Mouse (Mus musculus) neural tube, embryonic 12.5 days (tissue): ENCODE measurements around the gene Efl1. TPM values are rescaled to one million over a fixed set of nuclear protein-coding genes. Genes with fewer than 3 reads are reported as not detected.
A peak's percentile ranks its signal among the peaks of the same experiment; 100 is the strongest.

ENCODE experiments used
- ATAC-seq: fragments of 200-750 bp; cut with Nextera tagmentation; 2 replicates; pipeline ENCODE4 v1.8.0; 2017; ENCODE audit warnings: low read depth, mild to moderate bottlenecking, moderate TSS enrichment, moderate library complexity; ENCODE audit not compliant: low FRiP score
- H3K27ac ChIP-seq: fragments of 300-500 bp; sonication (generic); 2 replicates; pipeline ENCODE4 v1.5.1; 2016
- H3K27me3 ChIP-seq: fragments of 300-500 bp; sonication (generic); replicated peaks from 2 replicates; pipeline ENCODE4 v1.6.1; 2016; ENCODE audit warnings: mild to moderate bottlenecking
- H3K36me3 ChIP-seq: fragments of 300-500 bp; sonication (generic); 2 replicates; pipeline ENCODE4 v1.6.1; 2016; ENCODE audit warnings: mild to moderate bottlenecking
- H3K4me1 ChIP-seq: fragments of 300-500 bp; sonication (generic); 2 replicates; pipeline ENCODE4 v1.6.1; 2016
- H3K4me2 ChIP-seq: fragments of 300-500 bp; sonication (generic); replicated peaks from 2 replicates; pipeline ENCODE4 v1.6.1; 2016; ENCODE audit warnings: mild to moderate bottlenecking
- H3K4me3 ChIP-seq: fragments of 300-500 bp; sonication (generic); 2 replicates; pipeline ENCODE4 v1.5.1; 2016
- H3K9ac ChIP-seq: fragments of 300-500 bp; sonication (generic); 2 replicates; pipeline ENCODE4 v1.6.1; 2016; ENCODE audit warnings: mild to moderate bottlenecking
- H3K9me3 ChIP-seq: fragments of 300-500 bp; sonication (generic); 2 replicates; pipeline ENCODE4 v1.6.1; 2016; ENCODE audit warnings: mild to moderate bottlenecking
- WGBS: fragments of 180-500 bp; shearing (Covaris S2); methylation state at CpG from one replicate; pipeline ENCODE4 v1.1.7; 2016; 5-methylcytosine and 5-hydroxymethylcytosine counted together
- polyA plus RNA-seq: library from polyadenylated mRNA; unstranded; fragments of >200 nt; fragmentation: Nextera tagmentation; extraction: Ambion mirVana; gene quantifications from 2 replicates; pipeline ENCODE4 v1.2.1, GENCODE M21; 2016

The Efl1 gene
- polyA plus RNA-seq = 19.0 and 21.0 TPM in 2 replicates

DNA sequence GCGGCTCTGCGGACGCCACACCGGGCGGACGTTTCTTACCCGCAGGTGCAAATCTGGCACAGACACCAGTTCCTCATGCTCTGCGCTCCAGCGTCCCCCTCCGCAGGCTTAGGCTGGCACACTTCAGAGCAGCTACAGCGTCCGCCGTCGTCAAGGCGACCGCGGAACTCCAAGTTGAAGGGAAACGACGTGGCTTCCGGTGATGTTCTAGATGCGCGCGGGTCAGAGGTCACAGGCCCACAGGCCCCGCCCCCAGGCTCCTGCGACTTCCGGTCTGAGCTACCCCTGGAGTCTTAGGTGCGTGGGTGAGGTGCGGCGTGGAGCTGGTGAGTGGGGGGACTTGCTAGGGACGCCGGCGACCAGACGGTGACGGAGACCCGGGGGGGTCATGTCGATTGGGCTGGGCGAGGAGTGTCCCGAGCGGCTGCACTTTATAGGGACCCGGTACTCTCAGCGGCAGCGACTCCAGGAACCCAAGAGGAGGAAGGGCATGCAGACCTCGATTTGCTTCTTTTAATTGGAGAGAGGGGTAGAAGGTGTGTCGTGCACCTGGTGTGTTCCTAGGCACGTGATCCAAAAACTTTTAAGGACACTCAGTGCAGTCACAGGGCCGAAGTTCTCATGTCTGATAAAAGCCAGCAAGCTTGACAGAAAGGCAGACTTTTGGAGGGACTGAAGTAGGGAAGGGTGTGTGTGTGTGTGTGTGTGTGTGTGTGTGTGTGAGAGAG is at the start of gene Efl1, which contains the start of gene Saxo2:
Gene Efl1 (plus strand): TSS at position 262 of the 728 bp plus-strand sequence.
Gene Saxo2 (minus strand): TSS at position 176 of the 728 bp plus-strand sequence.
- Histone ChIP-seq H3K27ac (no peak within 1 kb of the TSS), H3K9me3 (no peaks in the 10 kb centered on the region), H3K4me3 (peak within 1 kb of the TSS; percentile 79), H3K4me2 (peak within 1 kb of the TSS; percentile 83), H3K36me3 (peaks cover 9% of the 10 kb centered on the region; the same call in 1 of the 2 replicates), H3K4me1 (peaks cover 16% of the 10 kb centered on the region), H3K9ac (peak within 1 kb of the TSS; percentile 61), H3K27me3 (no peaks in the 10 kb centered on the region)
- peak; percentile 99 for ATAC-seq
- WGBS = under 1% methylated on average over 46 of the region's 46 CpGs

DNA sequence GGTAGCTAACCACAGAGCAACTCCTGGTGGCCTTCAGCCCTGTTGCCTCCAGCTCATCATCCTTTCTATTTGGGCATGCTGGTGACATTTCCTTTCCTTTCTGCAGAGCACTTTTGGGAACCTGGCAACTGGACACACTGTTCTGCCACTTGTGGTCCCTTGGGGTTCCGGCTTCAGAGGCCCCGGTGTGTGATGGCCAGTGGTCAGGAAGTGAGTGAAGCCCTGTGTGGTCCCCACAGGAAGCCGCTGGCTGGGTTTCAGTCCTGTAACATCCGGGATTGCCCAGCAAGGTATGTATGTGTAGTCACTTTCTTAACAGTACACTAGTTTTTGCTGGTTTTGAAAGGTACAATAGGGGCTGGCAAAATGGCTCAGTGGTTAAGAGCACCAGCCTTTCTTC is 46.4 kb upstream of the Efl1 start:
- ATAC-seq = no peak
- no peak overlapping the region for H3K4me2 ChIP-seq
- H3K9ac ChIP-seq = no peak overlapping the region
- H3K27me3 ChIP-seq = no peaks in the 10 kb centered on the region
- H3K36me3 ChIP-seq = no peaks in the 10 kb centered on the region
- no peaks in the 10 kb centered on the region for H3K9me3 ChIP-seq
- H3K4me1 ChIP-seq = no peaks in the 10 kb centered on the region
- 79% methylated on average over 4 of the region's 4 CpGs for WGBS
- H3K27ac ChIP-seq = no peak overlapping the region
- H3K4me3 ChIP-seq = no peak overlapping the region

DNA sequence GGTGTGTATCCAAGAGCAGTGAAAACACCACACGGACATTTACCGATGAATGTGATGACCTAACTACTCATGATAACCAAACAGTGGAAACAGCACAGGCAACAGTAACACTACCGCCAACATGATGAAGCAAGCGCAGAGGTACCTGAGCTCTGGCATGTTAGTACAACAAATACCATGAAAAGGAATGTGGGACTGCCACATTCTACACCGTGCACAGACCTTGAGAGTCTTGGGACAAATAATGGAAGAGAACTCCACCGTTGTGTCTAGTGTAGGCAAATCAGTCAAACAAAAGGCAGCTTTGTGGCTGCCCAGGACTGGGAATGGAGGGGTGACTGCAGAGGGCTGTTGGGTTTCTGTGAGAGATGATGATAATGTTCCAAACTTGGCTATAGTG is 43.0 kb upstream of the Efl1 start:
- no peaks in the 10 kb centered on the region for H3K36me3 ChIP-seq
- H3K27ac ChIP-seq = no peak overlapping the region
- no peaks in the 10 kb centered on the region for H3K27me3 ChIP-seq
- no peaks in the 10 kb centered on the region for H3K9me3 ChIP-seq
- ATAC-seq = no peak
- no peak overlapping the region for H3K4me2 ChIP-seq
- no peak overlapping the region for H3K4me3 ChIP-seq
- H3K9ac ChIP-seq = no peak overlapping the region
- WGBS = 85% methylated on average over 6 of the region's 6 CpGs
- H3K4me1 ChIP-seq = no peaks in the 10 kb centered on the region

DNA sequence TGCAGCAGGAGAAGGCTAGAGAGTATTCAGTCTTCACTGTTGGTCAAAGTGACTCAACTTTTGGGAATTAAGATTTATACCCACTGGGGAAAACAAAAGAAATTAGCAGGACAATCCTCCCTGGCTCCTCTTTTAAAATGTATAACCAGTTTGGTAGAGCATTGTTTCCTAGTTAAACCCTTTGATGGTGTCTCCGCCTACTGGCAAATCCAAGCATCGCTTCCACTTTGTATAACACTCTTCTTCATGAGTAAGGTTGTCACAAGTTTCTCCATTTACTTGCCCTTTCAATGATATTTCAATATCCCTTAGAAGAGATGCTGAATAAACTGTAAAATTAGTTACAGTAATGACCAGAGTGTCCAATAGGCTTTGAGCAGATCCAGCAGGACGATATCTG is 38.8 kb upstream of the Efl1 start:
- no peaks in the 10 kb centered on the region for H3K36me3 ChIP-seq
- no peaks in the 10 kb centered on the region for H3K9me3 ChIP-seq
- no peak overlapping the region for H3K4me2 ChIP-seq
- H3K27me3 ChIP-seq = no peaks in the 10 kb centered on the region
- 68% methylated on average over 3 of the region's 3 CpGs for WGBS
- H3K27ac ChIP-seq = no peak overlapping the region
- H3K4me1 ChIP-seq = no peaks in the 10 kb centered on the region
- no peak overlapping the region for H3K4me3 ChIP-seq
- H3K9ac ChIP-seq = no peak overlapping the region
- ATAC-seq = no peak

DNA sequence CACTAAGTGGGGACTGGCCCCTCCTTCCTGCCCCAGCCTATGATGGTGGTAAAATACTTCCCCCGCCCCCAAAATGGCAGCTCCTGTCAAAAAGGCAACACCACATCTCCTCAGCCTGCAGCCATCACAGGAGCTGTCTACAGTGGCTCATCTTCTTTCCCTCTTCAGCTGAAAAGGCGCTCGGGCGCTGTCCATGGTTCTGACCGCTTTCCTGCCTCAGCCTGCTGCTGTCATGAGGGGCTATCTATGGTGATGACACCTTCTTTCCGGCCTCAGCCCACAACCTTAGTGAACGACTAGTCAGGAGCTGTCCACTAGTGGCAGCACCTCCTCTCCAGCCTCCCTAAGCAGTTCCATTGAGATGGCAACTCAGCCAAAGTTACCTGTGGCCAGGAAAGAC is 23.1 kb upstream of the Efl1 start:
- no peaks in the 10 kb centered on the region for H3K9me3 ChIP-seq
- H3K9ac ChIP-seq = no peak overlapping the region
- H3K27me3 ChIP-seq = no peaks in the 10 kb centered on the region
- H3K27ac ChIP-seq = no peak overlapping the region
- H3K4me2 ChIP-seq = no peak overlapping the region
- ATAC-seq = no peak
- 19% methylated on average over 7 of the region's 7 CpGs for WGBS
- H3K4me1 ChIP-seq = no peaks in the 10 kb centered on the region
- no peaks in the 10 kb centered on the region for H3K36me3 ChIP-seq
- H3K4me3 ChIP-seq = no peak overlapping the region

DNA sequence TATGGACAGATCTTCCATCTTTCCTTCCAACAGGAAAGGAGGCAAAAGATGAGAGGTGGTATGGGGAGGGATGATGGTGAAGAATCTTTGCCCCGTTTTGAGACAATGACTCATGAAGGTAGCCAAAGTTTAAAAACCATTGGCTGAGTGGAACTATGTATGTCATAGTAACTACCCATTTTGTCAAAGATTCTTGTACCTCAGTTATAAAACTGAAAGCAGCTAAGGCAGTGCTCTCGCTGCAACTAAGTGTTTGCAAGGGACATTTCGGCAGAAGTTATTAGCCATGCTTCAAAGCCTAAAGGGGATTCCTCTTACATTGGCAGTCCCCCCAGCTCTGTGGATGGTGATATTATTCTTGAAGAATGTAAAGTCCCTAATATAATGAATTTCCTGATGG is 1.2 kb upstream of the Efl1 start:
- WGBS = 88% methylated on average over 3 of the region's 3 CpGs
- no peak overlapping the region for H3K4me2 ChIP-seq
- H3K4me3 ChIP-seq = no peak overlapping the region
- ATAC-seq = no peak
- no peak overlapping the region for H3K27ac ChIP-seq
- H3K4me1 ChIP-seq = peaks cover 16% of the 10 kb centered on the region
- no peaks in the 10 kb centered on the region for H3K27me3 ChIP-seq
- no peak overlapping the region for H3K9ac ChIP-seq
- peaks cover 4% of the 10 kb centered on the region; the same call in 1 of the 2 replicates for H3K36me3 ChIP-seq
- H3K9me3 ChIP-seq = no peaks in the 10 kb centered on the region

DNA sequence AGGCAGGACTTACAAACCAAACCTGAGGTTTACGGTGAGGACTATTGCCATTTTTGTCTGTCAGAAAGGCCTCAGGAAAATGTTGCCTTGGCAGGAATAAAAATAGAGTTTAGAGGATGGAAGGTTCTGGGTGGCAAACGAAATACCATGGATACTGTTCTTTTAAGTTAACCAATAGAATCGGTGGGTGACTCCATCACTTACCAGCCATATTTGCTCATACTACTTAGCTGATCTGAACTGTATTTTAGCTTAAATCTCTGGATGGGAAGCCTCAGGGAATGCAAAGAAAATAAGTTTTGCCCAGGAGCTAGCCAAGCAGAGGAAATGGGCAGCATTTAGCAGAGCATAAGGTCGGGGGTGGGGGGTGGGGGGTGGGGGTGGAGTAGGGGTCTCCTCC is 505 bp upstream of the Efl1 start:
- no peak overlapping the region for H3K27ac ChIP-seq
- H3K27me3 ChIP-seq = no peaks in the 10 kb centered on the region
- no peak for ATAC-seq
- peaks cover 16% of the 10 kb centered on the region for H3K4me1 ChIP-seq
- H3K4me3 ChIP-seq = peak overlapping the region; percentile 79
- 36% methylated on average over 4 of the region's 4 CpGs for WGBS
- peak overlapping the region; percentile 83 for H3K4me2 ChIP-seq
- H3K9ac ChIP-seq = peak overlapping the region; percentile 61
- peaks cover 9% of the 10 kb centered on the region; the same call in 1 of the 2 replicates for H3K36me3 ChIP-seq
- no peaks in the 10 kb centered on the region for H3K9me3 ChIP-seq

DNA sequence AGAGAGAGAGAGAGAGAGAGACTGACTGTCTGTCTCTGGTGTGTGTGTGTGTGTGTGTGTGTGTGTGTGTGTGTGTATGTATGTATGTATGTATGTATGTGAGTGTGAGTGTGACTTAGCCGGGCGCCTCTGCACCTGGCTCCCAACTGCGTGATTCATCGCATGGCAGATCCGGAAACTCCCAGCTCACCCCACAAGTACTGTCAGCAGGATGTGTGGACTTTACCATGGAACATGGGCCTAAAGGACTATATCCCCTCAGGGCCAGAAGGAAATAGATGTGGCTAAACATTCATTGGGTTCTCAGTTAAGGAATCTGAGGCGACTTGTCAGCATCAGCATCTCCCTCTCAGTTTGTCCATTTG is 649 bp downstream of the Efl1 start:
- no peak overlapping the region for H3K27ac ChIP-seq
- H3K27me3 ChIP-seq = no peaks in the 10 kb centered on the region
- H3K4me1 ChIP-seq = peaks cover 16% of the 10 kb centered on the region
- H3K4me2 ChIP-seq = peak overlapping the region; percentile 83
- H3K36me3 ChIP-seq = peaks cover 9% of the 10 kb centered on the region; the same call in 1 of the 2 replicates
- no peaks in the 10 kb centered on the region for H3K9me3 ChIP-seq
- 17% methylated on average over 6 of the region's 6 CpGs for WGBS
- ATAC-seq = no peak
- peak overlapping the region; percentile 61 for H3K9ac ChIP-seq
- peak overlapping the region; percentile 79 for H3K4me3 ChIP-seq

DNA sequence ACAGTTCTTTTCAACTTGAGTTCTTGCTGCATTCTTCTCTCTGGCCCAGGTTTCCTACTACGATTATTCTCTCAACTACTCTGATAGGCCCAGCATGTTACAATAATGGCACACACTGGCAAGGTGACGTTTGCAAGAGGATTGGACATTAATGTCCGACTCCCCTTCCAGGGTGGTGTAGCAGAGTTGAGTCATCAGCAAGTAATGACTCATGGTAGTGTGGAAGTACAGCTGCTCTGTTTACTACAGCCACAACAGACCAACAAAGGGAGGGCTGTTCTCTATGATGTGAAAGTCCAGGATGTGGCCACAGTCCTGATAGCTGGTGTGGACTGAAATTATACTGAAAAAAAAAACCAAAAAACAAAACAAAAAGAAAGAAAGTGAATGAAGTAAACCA is 16.2 kb downstream of the Efl1 start:
- Histone ChIP-seq H3K4me3 (no peak overlapping the region), H3K27me3 (no peaks in the 10 kb centered on the region), H3K9ac (no peak overlapping the region), H3K36me3 (peaks cover 26% of the 10 kb centered on the region), H3K4me2 (no peak overlapping the region), H3K27ac (no peak overlapping the region), H3K9me3 (no peaks in the 10 kb centered on the region), H3K4me1 (no peaks in the 10 kb centered on the region)
- 88% methylated on average over 3 of the region's 3 CpGs for WGBS
- no peak for ATAC-seq

DNA sequence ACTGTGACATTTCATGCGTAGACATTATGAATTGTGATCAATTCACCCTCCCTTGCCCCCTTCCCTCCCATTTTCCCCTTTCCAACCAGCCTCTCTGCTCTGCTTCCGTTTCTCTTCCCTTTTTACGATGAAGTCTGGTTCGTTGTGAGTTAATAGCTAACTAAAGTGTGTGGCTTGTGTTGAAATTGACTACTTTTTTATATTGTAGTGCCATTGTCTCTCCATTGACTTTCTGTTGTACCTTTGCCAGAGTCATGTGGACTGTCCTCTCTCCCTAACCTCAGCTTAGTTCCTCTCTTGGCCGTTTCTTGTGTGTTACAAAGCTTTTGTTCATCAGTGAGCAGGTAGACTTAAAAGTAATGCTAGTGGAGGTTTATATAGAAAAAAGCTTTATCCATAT is 27.6 kb downstream of the Efl1 start:
- no peak for ATAC-seq
- no peak overlapping the region for H3K9ac ChIP-seq
- H3K27me3 ChIP-seq = no peaks in the 10 kb centered on the region
- 74% methylated on average over 5 of the region's 5 CpGs for WGBS
- no peaks in the 10 kb centered on the region for H3K4me1 ChIP-seq
- H3K27ac ChIP-seq = no peak overlapping the region
- H3K4me2 ChIP-seq = no peak overlapping the region
- H3K9me3 ChIP-seq = no peaks in the 10 kb centered on the region
- peaks cover 30% of the 10 kb centered on the region for H3K36me3 ChIP-seq
- no peak overlapping the region for H3K4me3 ChIP-seq

DNA sequence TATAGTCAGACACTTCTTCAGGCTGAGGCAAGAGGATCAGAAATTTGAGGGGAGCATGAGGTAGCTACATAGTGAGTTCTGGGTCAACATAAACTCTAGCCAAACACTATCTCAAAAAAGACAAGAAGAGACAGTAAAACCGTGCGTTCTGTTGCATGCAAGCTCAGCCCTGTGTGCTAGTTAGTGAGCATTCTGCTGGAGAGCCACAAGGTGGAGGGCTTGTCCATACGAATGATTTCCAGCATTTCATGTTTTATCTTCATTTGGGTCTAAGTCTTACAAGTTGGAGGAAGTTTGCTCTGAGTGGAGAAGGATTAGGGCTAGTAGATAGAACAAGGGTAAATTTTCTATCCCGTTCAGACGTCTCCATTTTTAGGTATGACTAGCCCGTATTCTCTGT is 28.4 kb downstream of the Efl1 start:
- Histone ChIP-seq H3K36me3 (peaks cover 26% of the 10 kb centered on the region), H3K9me3 (no peaks in the 10 kb centered on the region), H3K4me1 (no peaks in the 10 kb centered on the region), H3K4me2 (no peak overlapping the region), H3K4me3 (no peak overlapping the region), H3K27me3 (no peaks in the 10 kb centered on the region), H3K9ac (no peak overlapping the region), H3K27ac (no peak overlapping the region)
- WGBS = 92% methylated on average over 6 of the region's 6 CpGs
- ATAC-seq = no peak

DNA sequence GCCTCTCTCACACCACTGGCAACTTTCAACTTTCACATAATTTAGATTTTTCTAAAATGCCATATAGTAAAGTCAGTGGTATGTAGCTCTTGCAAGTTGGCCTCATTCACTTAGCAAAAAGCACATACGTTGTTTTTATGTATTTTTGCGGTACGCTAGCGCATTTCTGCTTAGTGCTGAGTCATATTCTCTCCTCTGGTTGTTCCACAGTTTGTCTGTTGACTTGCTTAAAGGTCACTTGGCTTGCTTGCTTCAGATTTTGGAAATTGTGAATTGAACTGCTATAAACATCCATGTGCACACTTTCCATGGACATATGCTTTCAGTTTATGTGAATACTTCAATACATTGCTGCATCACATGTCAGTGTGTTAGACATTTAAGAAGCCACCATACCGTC is 31.5 kb downstream of the Efl1 start:
- H3K27ac ChIP-seq = no peak overlapping the region
- H3K4me3 ChIP-seq = no peak overlapping the region
- no peaks in the 10 kb centered on the region for H3K27me3 ChIP-seq
- H3K36me3 ChIP-seq = peaks cover 20% of the 10 kb centered on the region
- no peak overlapping the region for H3K9ac ChIP-seq
- no peaks in the 10 kb centered on the region for H3K9me3 ChIP-seq
- H3K4me1 ChIP-seq = no peaks in the 10 kb centered on the region
- 97% methylated on average over 5 of the region's 5 CpGs for WGBS
- no peak for ATAC-seq
- no peak overlapping the region for H3K4me2 ChIP-seq

DNA sequence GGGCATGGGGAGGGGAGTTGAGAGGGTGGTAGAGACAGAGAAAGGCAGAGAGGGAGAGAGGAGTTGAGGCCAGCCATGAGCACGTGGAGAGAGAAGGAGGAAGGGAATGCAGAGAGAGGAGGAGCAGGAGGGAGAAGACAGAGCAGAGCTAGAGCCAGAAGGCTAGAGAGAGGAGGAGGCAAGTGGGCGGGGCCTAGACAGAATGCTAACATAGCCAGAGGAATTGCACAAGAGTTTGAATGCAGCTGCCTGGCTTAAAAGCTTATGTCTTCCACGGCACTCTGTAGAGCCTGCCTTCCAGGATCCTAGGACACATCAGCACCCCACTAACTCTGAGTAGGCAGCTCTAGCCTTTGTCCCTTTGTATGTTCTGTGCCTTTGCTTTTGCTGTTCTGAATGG is 40.3 kb downstream of the Efl1 start:
- Histone ChIP-seq H3K4me2 (no peak overlapping the region), H3K9me3 (no peaks in the 10 kb centered on the region), H3K4me1 (no peaks in the 10 kb centered on the region), H3K27me3 (no peaks in the 10 kb centered on the region), H3K4me3 (no peak overlapping the region), H3K27ac (no peak overlapping the region), H3K9ac (no peak overlapping the region), H3K36me3 (peaks cover 32% of the 10 kb centered on the region)
- no peak for ATAC-seq
- WGBS = 45% methylated on average over 3 of the region's 3 CpGs
